Mouse (Mus musculus): ENCODE data around the gene Plscr3.

The Plscr3 gene

GRCm38 (mm10) chr11:69865561-69865960 is 19.4 kb downstream of the Plscr3 start:
- DNase-seq (ENCODE audit: low spot score), result no peak

- DNase-seq (ENCODE audit: low spot score), result no peak
Measured at GRCm38 (mm10) chr11:69867335-69867734, 21.2 kb downstream of the Plscr3 start.

- DNase-seq (ENCODE audit: low spot score), result no peak
Measured at GRCm38 (mm10) chr11:69870289-69871069, 24.3 kb downstream of the Plscr3 start.

GRCm38 (mm10) chr11:69871822-69872221 is 25.6 kb downstream of the Plscr3 start:
- DNase-seq (ENCODE audit: low spot score), result no peak

- DNase-seq (ENCODE audit: low spot score), result no peak
Measured at GRCm38 (mm10) chr11:69872451-69872850, 26.3 kb downstream of the Plscr3 start.

- no peak for DNase-seq (ENCODE audit: low spot score)
Measured at GRCm38 (mm10) chr11:69876186-69876585, 30.0 kb downstream of the Plscr3 start.

GRCm38 (mm10) chr11:69876867-69877266 is 30.7 kb downstream of the Plscr3 start:
- DNase-seq (ENCODE audit: low spot score), result peak; percentile 91

- no peak for DNase-seq (ENCODE audit: low spot score)
Measured at GRCm38 (mm10) chr11:69877878-69878277, 31.7 kb downstream of the Plscr3 start, which contains the start of gene Tmem95. Tmem95 (minus strand) TSS chr11:69878018.

- DNase-seq (ENCODE audit: low spot score), result no peak
Measured at GRCm38 (mm10) chr11:69878399-69878798, 32.2 kb downstream of the Plscr3 start.

- DNase-seq (ENCODE audit: low spot score), result no peak
Measured at GRCm38 (mm10) chr11:69878952-69879351, 32.8 kb downstream of the Plscr3 start.

GRCm38 (mm10) chr11:69879711-69880110 is 33.5 kb downstream of the Plscr3 start:
- no peak for DNase-seq (ENCODE audit: low spot score)

GRCm38 (mm10) chr11:69880506-69880852 is 34.3 kb downstream of the Plscr3 start:
- peak; percentile 54 for DNase-seq (ENCODE audit: low spot score)

GRCm38 (mm10) chr11:69880853-69881603 is 34.9 kb downstream of the Plscr3 start, which contains the start of gene Kctd11:
Kctd11 (minus strand) TSS chr11:69881406.
- DNase-seq (ENCODE audit: low spot score), result peak; percentile 79

- no peak for DNase-seq (ENCODE audit: low spot score)
Measured at GRCm38 (mm10) chr11:69881787-69882670, 35.9 kb downstream of the Plscr3 start.

GRCm38 (mm10) chr11:69883066-69883465 is 36.9 kb downstream of the Plscr3 start:
- peak; percentile 62 for DNase-seq (ENCODE audit: low spot score)

- no peak for DNase-seq (ENCODE audit: low spot score)
Measured at GRCm38 (mm10) chr11:69883527-69884151, 37.5 kb downstream of the Plscr3 start.

GRCm38 (mm10) chr11:69884240-69884639 is 38.1 kb downstream of the Plscr3 start:
- no peak for DNase-seq (ENCODE audit: low spot score)

GRCm38 (mm10) chr11:69884663-69885062 is 38.5 kb downstream of the Plscr3 start:
- DNase-seq (ENCODE audit: low spot score), result no peak

- DNase-seq (ENCODE audit: low spot score), result no peak
Measured at GRCm38 (mm10) chr11:69886907-69887635, 40.9 kb downstream of the Plscr3 start.

GRCm38 (mm10) chr11:69891482-69891881 is 45.3 kb downstream of the Plscr3 start:
- no peak for DNase-seq (ENCODE audit: low spot score)

GRCm38 (mm10) chr11:69894671-69895070 is 48.5 kb downstream of the Plscr3 start:
- peak; percentile 84 for DNase-seq (ENCODE audit: low spot score)

All from T-cell, adult 2 months (primary cell).